Comparison of ENCODE assay signal across 21 mouse cellular contexts in the genomic region with DNA sequence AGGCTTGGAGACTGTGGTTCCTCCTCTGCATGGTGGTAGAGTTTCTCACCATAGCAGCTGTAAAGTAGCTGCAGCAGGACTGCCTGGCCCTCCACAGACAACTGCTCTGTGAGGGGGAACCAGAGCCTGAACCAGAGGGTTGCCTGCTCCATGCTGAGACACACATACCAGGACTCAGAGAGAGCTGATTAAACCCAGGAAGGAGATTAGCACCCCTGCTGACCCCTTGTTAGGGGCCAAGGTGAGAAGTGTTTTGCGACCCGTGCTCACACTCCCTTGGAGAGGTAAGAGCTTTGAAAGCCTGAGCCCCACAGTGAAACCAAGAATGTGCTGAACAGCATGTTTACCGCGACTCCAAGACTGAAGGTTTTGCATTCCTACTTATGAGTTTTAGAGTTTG. TPM values are rescaled to one million over a fixed set of nuclear protein-coding genes. Genes with fewer than 3 reads are reported as not detected.
DNase-seq lines count a peak whose midpoint lies in the region; ATAC-seq lines count a peak whose summit lies in the region.
"Had no signal": no experiment of that assay in that cellular context is flagged by ENCODE, and none has a peak within 500 bp of the region (broad histone marks: within the 10 kb centered on the region; RNA-seq: fewer than 3 reads in every experiment).

No protein-coding gene starts in this region.

- no peaks in the 10 kb centered on the region for H3K36me3 ChIP-seq in heart, embryonic 12.5 days
- H3K36me3 ChIP-seq in heart, embryonic 10.5 days: no peaks in the 10 kb centered on the region
- no peaks in the 10 kb centered on the region for H3K36me3 ChIP-seq in midbrain, embryonic 11.5 days (ENCODE audit: control insufficient read depth, insufficient read depth, low read length)
- H3K36me3 ChIP-seq in midbrain, embryonic 10.5 days: no peaks in the 10 kb centered on the region
- H3K36me3 ChIP-seq in limb, embryonic 12.5 days: no peaks in the 10 kb centered on the region
- no peaks in the 10 kb centered on the region for H3K36me3 ChIP-seq in forebrain, embryonic 16.5 days (ENCODE audit: control insufficient read depth, insufficient read depth)
- no peaks in the 10 kb centered on the region for H3K36me3 ChIP-seq in hindbrain, embryonic 14.5 days (replicated peaks; ENCODE audit: control insufficient read depth, insufficient read depth)
- H3K36me3 ChIP-seq: embryonic facial prominence, embryonic 12.5 days; forebrain, embryonic 15.5 days; hindbrain, embryonic 12.5 days had no signal

- no peak overlapping the region for H3K27ac ChIP-seq in heart, embryonic 12.5 days (ENCODE audit: poor library complexity, severe bottlenecking)
- no peak overlapping the region for H3K27ac ChIP-seq in heart, embryonic 10.5 days
- no peak overlapping the region for H3K27ac ChIP-seq in midbrain, embryonic 11.5 days (ENCODE audit: low read depth, low read length)
- H3K27ac ChIP-seq in midbrain, embryonic 10.5 days (replicated peaks): no peak overlapping the region
- H3K27ac ChIP-seq in limb, embryonic 12.5 days: no peak overlapping the region
- no peak overlapping the region for H3K27ac ChIP-seq in forebrain, embryonic 16.5 days (ENCODE audit: low read length)
- no peak overlapping the region for H3K27ac ChIP-seq in hindbrain, embryonic 14.5 days
- H3K27ac ChIP-seq: embryonic facial prominence, embryonic 12.5 days; forebrain, embryonic 15.5 days; heart, adult 2 months; hindbrain, embryonic 12.5 days; hindbrain, postnatal 0 days had no signal

- ATAC-seq in heart, embryonic 12.5 days (ENCODE audit: insufficient number of reproducible peaks, low FRiP score): no peak
- no peak for ATAC-seq in midbrain, embryonic 11.5 days (ENCODE audit: low FRiP score)
- ATAC-seq in limb, embryonic 12.5 days (ENCODE audit: insufficient number of reproducible peaks, insufficient read depth, low FRiP score, low TSS enrichment, low read depth): 0 out of 2 replicates have a peak, but pooled peaks have one; percentile 59
- no peak for ATAC-seq in forebrain, embryonic 16.5 days
- no peak for ATAC-seq in hindbrain, embryonic 14.5 days (ENCODE audit: low FRiP score)
- ATAC-seq: forebrain, embryonic 15.5 days; hindbrain, postnatal 0 days; intestine, embryonic 16.5 days; Patski had no signal

- no peaks in the 10 kb centered on the region for H3K9me3 ChIP-seq in heart, embryonic 12.5 days (replicated peaks)
- H3K9me3 ChIP-seq in heart, embryonic 10.5 days: no peaks in the 10 kb centered on the region
- no peaks in the 10 kb centered on the region for H3K9me3 ChIP-seq in midbrain, embryonic 11.5 days (ENCODE audit: control insufficient read depth, low read length)
- H3K9me3 ChIP-seq in midbrain, embryonic 10.5 days (replicated peaks): no peaks in the 10 kb centered on the region
- no peaks in the 10 kb centered on the region for H3K9me3 ChIP-seq in limb, embryonic 12.5 days
- no peaks in the 10 kb centered on the region for H3K9me3 ChIP-seq in forebrain, embryonic 16.5 days (ENCODE audit: control insufficient read depth, low read length)
- H3K9me3 ChIP-seq in hindbrain, embryonic 14.5 days (ENCODE audit: control insufficient read depth, low read length): no peaks in the 10 kb centered on the region
- H3K9me3 ChIP-seq: embryonic facial prominence, embryonic 12.5 days; forebrain, embryonic 15.5 days; hindbrain, embryonic 12.5 days had no signal

- H3K4me3 ChIP-seq in heart, embryonic 12.5 days: no peak overlapping the region
- no peak overlapping the region for H3K4me3 ChIP-seq in heart, embryonic 10.5 days
- no peak overlapping the region for H3K4me3 ChIP-seq in midbrain, embryonic 11.5 days (ENCODE audit: low read depth, low read length)
- no peak overlapping the region for H3K4me3 ChIP-seq in midbrain, embryonic 10.5 days
- H3K4me3 ChIP-seq in limb, embryonic 12.5 days (replicated peaks): no peak overlapping the region
- H3K4me3 ChIP-seq in forebrain, embryonic 16.5 days (replicated peaks; ENCODE audit: low read length): no peak overlapping the region
- no peak overlapping the region for H3K4me3 ChIP-seq in hindbrain, embryonic 14.5 days (replicated peaks; ENCODE audit: low read length)
- H3K4me3 ChIP-seq: embryonic facial prominence, embryonic 12.5 days; forebrain, embryonic 15.5 days; heart, adult 2 months; hindbrain, embryonic 12.5 days had no signal

- no peak for DNase-seq in heart, embryonic 10.5 days (ENCODE audit: low spot score)
- DNase-seq in midbrain, embryonic 11.5 days (ENCODE audit: low spot score, missing footprints): peak; percentile 81
- DNase-seq in midbrain, embryonic 10.5 days (ENCODE audit: low spot score): no peak
- no peak for DNase-seq in hindbrain, embryonic 14.5 days (ENCODE audit: low spot score)
- DNase-seq: adrenal gland, adult 8-10 months; cerebellum, adult 11 months; cerebellum, adult 8-10 months; cerebellum, postnatal 14 days; embryo, embryonic 11 days; gastrocnemius, postnatal 10 days; heart, adult 2 months; heart, postnatal 4 days had no signal

- H3K27me3 ChIP-seq in heart, embryonic 12.5 days (replicated peaks): no peaks in the 10 kb centered on the region
- H3K27me3 ChIP-seq in heart, embryonic 10.5 days (ENCODE audit: insufficient read depth, poor library complexity, severe bottlenecking): no peaks in the 10 kb centered on the region
- H3K27me3 ChIP-seq in midbrain, embryonic 11.5 days (ENCODE audit: control insufficient read depth, insufficient read depth, low read length): no peaks in the 10 kb centered on the region
- no peaks in the 10 kb centered on the region for H3K27me3 ChIP-seq in midbrain, embryonic 10.5 days (ENCODE audit: low read depth, poor library complexity, severe bottlenecking)
- H3K27me3 ChIP-seq in limb, embryonic 12.5 days: peaks cover 5% of the 10 kb centered on the region
- H3K27me3 ChIP-seq in forebrain, embryonic 16.5 days (replicated peaks; ENCODE audit: control insufficient read depth, insufficient read depth, low read length): no peaks in the 10 kb centered on the region
- no peaks in the 10 kb centered on the region for H3K27me3 ChIP-seq in hindbrain, embryonic 14.5 days (ENCODE audit: control insufficient read depth, insufficient read depth, low read length)
- H3K27me3 ChIP-seq: embryonic facial prominence, embryonic 12.5 days; forebrain, embryonic 15.5 days; hindbrain, embryonic 12.5 days had no signal

- H3K9ac ChIP-seq in heart, embryonic 12.5 days: no peak overlapping the region
- H3K9ac ChIP-seq in midbrain, embryonic 11.5 days (ENCODE audit: low read length): no peak overlapping the region
- no peak overlapping the region for H3K9ac ChIP-seq in limb, embryonic 12.5 days (replicated peaks)
- H3K9ac ChIP-seq in forebrain, embryonic 16.5 days (replicated peaks; ENCODE audit: low read depth, low read length): no peak overlapping the region
- no peak overlapping the region for H3K9ac ChIP-seq in hindbrain, embryonic 14.5 days
- H3K9ac ChIP-seq: embryonic facial prominence, embryonic 12.5 days; forebrain, embryonic 15.5 days; hindbrain, embryonic 12.5 days had no signal

- H3K4me1 ChIP-seq in heart, embryonic 12.5 days (replicated peaks): 0 out of 2 replicates have a peak, but pooled peaks cover 3% of the 10 kb centered on the region
- H3K4me1 ChIP-seq in heart, embryonic 10.5 days: no peaks in the 10 kb centered on the region
- no peaks in the 10 kb centered on the region for H3K4me1 ChIP-seq in midbrain, embryonic 11.5 days (ENCODE audit: control insufficient read depth, insufficient read depth, low read length)
- H3K4me1 ChIP-seq in midbrain, embryonic 10.5 days: 0 out of 2 replicates have a peak, but pooled peaks cover 4% of the 10 kb centered on the region
- no peaks in the 10 kb centered on the region for H3K4me1 ChIP-seq in limb, embryonic 12.5 days (replicated peaks)
- H3K4me1 ChIP-seq in forebrain, embryonic 16.5 days (replicated peaks; ENCODE audit: control insufficient read depth, insufficient read depth, low read length): no peaks in the 10 kb centered on the region
- no peaks in the 10 kb centered on the region for H3K4me1 ChIP-seq in hindbrain, embryonic 14.5 days (replicated peaks; ENCODE audit: control insufficient read depth, insufficient read depth, low read length)
- H3K4me1 ChIP-seq: embryonic facial prominence, embryonic 12.5 days; forebrain, embryonic 15.5 days; hindbrain, embryonic 12.5 days had no signal

- 4% methylated on average over 4 of the region's 4 CpGs for WGBS in heart, embryonic 12.5 days
- WGBS in heart, embryonic 10.5 days: 6% methylated on average over 4 of the region's 4 CpGs
- WGBS in midbrain, embryonic 11.5 days: 8% methylated on average over 4 of the region's 4 CpGs
- 7% methylated on average over 4 of the region's 4 CpGs for WGBS in midbrain, embryonic 10.5 days
- 9% methylated on average over 4 of the region's 4 CpGs for WGBS in limb, embryonic 12.5 days
- 9% methylated on average over 4 of the region's 4 CpGs for WGBS in forebrain, embryonic 16.5 days
- WGBS in hindbrain, embryonic 14.5 days: 20% methylated on average over 4 of the region's 4 CpGs

- peak overlapping the region; percentile 25; the same call in 1 of the 2 replicates for H3K4me2 ChIP-seq in heart, embryonic 12.5 days
- H3K4me2 ChIP-seq in midbrain, embryonic 11.5 days: no peak overlapping the region
- H3K4me2 ChIP-seq in limb, embryonic 12.5 days: no peak overlapping the region
- H3K4me2 ChIP-seq in forebrain, embryonic 16.5 days (ENCODE audit: low read length): no peak overlapping the region
- no peak overlapping the region for H3K4me2 ChIP-seq in hindbrain, embryonic 14.5 days (replicated peaks)
- H3K4me2 ChIP-seq: embryonic facial prominence, embryonic 12.5 days; forebrain, embryonic 15.5 days; hindbrain, embryonic 12.5 days had no signal

RNA-seq across cellular contexts. Expression of a gene that starts 36.4 kb away (rescaled TPM):
- polyA plus RNA-seq in heart, embryonic 12.5 days (2016; fragmentation: Nextera tagmentation; extraction: Ambion mirVana): 3.6 and 3.8 TPM in 2 replicates
- 2.8 and 3.2 TPM in 2 replicates for polyA plus RNA-seq in heart, embryonic 10.5 days (2016; fragmentation: Nextera tagmentation; extraction: Ambion mirVana)
- 3.9 and 4.3 TPM in 2 replicates for polyA plus RNA-seq in midbrain, embryonic 11.5 days (2014; fragmentation: Nextera tagmentation; extraction: Ambion mirVana)
- 2.5 and 2.6 TPM in 2 replicates for polyA plus RNA-seq in midbrain, embryonic 10.5 days (2016; fragmentation: Nextera tagmentation; extraction: Ambion mirVana)
- polyA plus RNA-seq in limb, embryonic 12.5 days (2016; fragmentation: Nextera tagmentation; extraction: Ambion mirVana): 3.6 and 3.9 TPM in 2 replicates
- polyA plus RNA-seq in forebrain, embryonic 16.5 days (2015; fragmentation: Nextera tagmentation; extraction: Ambion mirVana): 5.2 and 6.0 TPM in 2 replicates
- polyA plus RNA-seq in hindbrain, embryonic 14.5 days (2014; fragmentation: Nextera tagmentation; extraction: Ambion mirVana): 6.6 and 8.0 TPM in 2 replicates

RNA-seq across cellular contexts. Expression of a gene that starts 50.8 kb away (rescaled TPM):
- 32.5 and 36.3 TPM in 2 replicates for polyA plus RNA-seq in heart, embryonic 12.5 days (2016; fragmentation: Nextera tagmentation; extraction: Ambion mirVana)
- 31.1 and 39.0 TPM in 2 replicates for polyA plus RNA-seq in heart, embryonic 10.5 days (2016; fragmentation: Nextera tagmentation; extraction: Ambion mirVana)
- 65.5 and 71.5 TPM in 2 replicates for polyA plus RNA-seq in midbrain, embryonic 11.5 days (2014; fragmentation: Nextera tagmentation; extraction: Ambion mirVana)
- polyA plus RNA-seq in midbrain, embryonic 10.5 days (2016; fragmentation: Nextera tagmentation; extraction: Ambion mirVana): 45.2 and 49.9 TPM in 2 replicates
- polyA plus RNA-seq in limb, embryonic 12.5 days (2016; fragmentation: Nextera tagmentation; extraction: Ambion mirVana): 54.6 and 54.9 TPM in 2 replicates
- 41.8 and 50.8 TPM in 2 replicates for polyA plus RNA-seq in forebrain, embryonic 16.5 days (2015; fragmentation: Nextera tagmentation; extraction: Ambion mirVana)
- polyA plus RNA-seq in hindbrain, embryonic 14.5 days (2014; fragmentation: Nextera tagmentation; extraction: Ambion mirVana): 42.9 and 44.5 TPM in 2 replicates
